Mouse (Mus musculus) heart, embryonic 11.5 days (tissue): ENCODE data around the gene Oscp1. TPM values are rescaled to one million over a fixed set of nuclear protein-coding genes. Genes with fewer than 3 reads are reported as not detected.

Source experiments
- ATAC-seq: fragments of 200-750 bp; cut with Nextera tagmentation; replicated peaks from 2 replicates; pipeline ENCODE4 v1.8.0; 2017; ENCODE audit warnings: moderate library complexity; ENCODE audit not compliant: insufficient number of reproducible peaks, low FRiP score, low TSS enrichment
- H3K27ac ChIP-seq: fragments of 300-500 bp; sonication (generic); 2 replicates; pipeline ENCODE4 v1.5.1; 2014; ENCODE audit warnings: mild to moderate bottlenecking, low read depth, low read length
- H3K27me3 ChIP-seq: fragments of 300-500 bp; sonication (generic); 2 replicates; pipeline ENCODE4 v1.6.1; 2014; ENCODE audit warnings: mild to moderate bottlenecking, low read length, mixed read lengths; ENCODE audit not compliant: control insufficient read depth, insufficient read depth
- H3K36me3 ChIP-seq: fragments of 300-500 bp; sonication (generic); 2 replicates; pipeline ENCODE4 v1.6.1; 2014; ENCODE audit warnings: mild to moderate bottlenecking, low read length, moderate library complexity, mixed read lengths; ENCODE audit not compliant: control insufficient read depth, insufficient read depth
- H3K4me1 ChIP-seq: fragments of 300-500 bp; sonication (generic); 2 replicates; pipeline ENCODE4 v1.6.1; 2014; ENCODE audit warnings: low read length; ENCODE audit not compliant: control insufficient read depth, insufficient read depth
- H3K4me2 ChIP-seq: fragments of 300-500 bp; sonication (generic); 2 replicates; pipeline ENCODE4 v1.6.1; 2014; ENCODE audit warnings: mild to moderate bottlenecking, moderate library complexity
- H3K4me3 ChIP-seq: fragments of 300-500 bp; sonication (generic); 2 replicates; pipeline ENCODE4 v1.5.1; 2014; ENCODE audit warnings: low read depth, low read length
- H3K9ac ChIP-seq: fragments of 300-500 bp; sonication (generic); 2 replicates; pipeline ENCODE4 v1.6.1; 2014; ENCODE audit warnings: mild to moderate bottlenecking, low read depth, low read length, moderate library complexity
- H3K9me3 ChIP-seq: fragments of 300-500 bp; sonication (generic); replicated peaks from 2 replicates; pipeline ENCODE4 v1.6.1; 2016; ENCODE audit warnings: low read length; ENCODE audit not compliant: control insufficient read depth
- WGBS: fragments of 180-500 bp; shearing (Covaris S2); extraction: QIAGEN DNeasy Blood & Tissue Kit; methylation state at CpG from one replicate; pipeline ENCODE4 v1.1.7; 2014; ENCODE audit not compliant: insufficient replicate concordance; 5-methylcytosine and 5-hydroxymethylcytosine counted together
- polyA plus RNA-seq: library from polyadenylated mRNA; unstranded; fragments of >200 nt; fragmentation: Nextera tagmentation; extraction: Ambion mirVana; gene quantifications from 2 replicates; pipeline ENCODE4 v1.2.1, GENCODE M21; 2014

Oscp1 gene
- polyA plus RNA-seq, 1 experiment from 2014 or later: 5.3 TPM

- 82% methylated on average over 5 of the region's 5 CpGs for WGBS
Measured at GRCm38 (mm10) chr4:126035413-126035812, 23.0 kb upstream of the Oscp1 start.

GRCm38 (mm10) chr4:126046851-126047585 is 11.3 kb upstream of the Oscp1 start, which contains the start of gene Mrps15:
Mrps15 (plus strand) TSS chr4:126046925.
- WGBS: under 1% methylated on average over 56 of the region's 56 CpGs
- Histone ChIP-seq H3K36me3 (peaks cover 7% of the 10 kb centered on the region), H3K4me3 (peak within 1 kb of the TSS; percentile 79), H3K9ac (peak within 1 kb of the TSS; percentile 88), H3K27me3 (no peaks in the 10 kb centered on the region), H3K4me1 (peaks cover 7% of the 10 kb centered on the region), H3K4me2 (peak within 1 kb of the TSS; percentile 97), H3K27ac (peak within 1 kb of the TSS; percentile 67), H3K9me3 (no peaks in the 10 kb centered on the region)
- ATAC-seq: peak; percentile 85

More at GRCm38 (mm10) chr4:126035413-126035812, 23.0 kb upstream of the Oscp1 start:
- no peaks in the 10 kb centered on the region for H3K36me3 ChIP-seq
- no peaks in the 10 kb centered on the region for H3K27me3 ChIP-seq
- no peaks in the 10 kb centered on the region for H3K4me1 ChIP-seq
- no peak overlapping the region for H3K4me2 ChIP-seq
- no peak for ATAC-seq
- no peak overlapping the region for H3K9ac ChIP-seq
- no peak overlapping the region for H3K4me3 ChIP-seq
- H3K27ac ChIP-seq: no peak overlapping the region
- no peaks in the 10 kb centered on the region for H3K9me3 ChIP-seq

- ATAC-seq: no peak
- Histone ChIP-seq H3K36me3 (peaks cover 14% of the 10 kb centered on the region), H3K27me3 (no peaks in the 10 kb centered on the region), H3K9ac (no peak overlapping the region), H3K4me3 (no peak overlapping the region), H3K4me2 (no peak overlapping the region), H3K9me3 (no peaks in the 10 kb centered on the region), H3K4me1 (peaks cover 7% of the 10 kb centered on the region), H3K27ac (no peak overlapping the region)
- 78% methylated on average over 7 of the region's 7 CpGs for WGBS
Measured at GRCm38 (mm10) chr4:126051617-126052016, 6.7 kb upstream of the Oscp1 start.

GRCm38 (mm10) chr4:126057207-126058133 is 895 bp upstream of the Oscp1 start:
- ATAC-seq: no peak
- peak overlapping the region; percentile 64 for H3K27ac ChIP-seq
- H3K9me3 ChIP-seq: no peaks in the 10 kb centered on the region
- peaks cover 6% of the 10 kb centered on the region for H3K4me1 ChIP-seq
- H3K9ac ChIP-seq: peak overlapping the region; percentile 75
- 12% methylated on average over 19 of the region's 19 CpGs for WGBS
- H3K4me2 ChIP-seq: peak overlapping the region; percentile 76
- peaks cover 7% of the 10 kb centered on the region for H3K36me3 ChIP-seq
- H3K27me3 ChIP-seq: no peaks in the 10 kb centered on the region
- peak overlapping the region; percentile 73 for H3K4me3 ChIP-seq

GRCm38 (mm10) chr4:126058997-126059362 is 615 bp downstream of the Oscp1 start:
- ATAC-seq: no peak
- Histone ChIP-seq H3K4me1 (peaks cover 6% of the 10 kb centered on the region), H3K36me3 (peaks cover 7% of the 10 kb centered on the region), H3K4me3 (peak overlapping the region; percentile 73), H3K27me3 (no peaks in the 10 kb centered on the region), H3K9me3 (no peaks in the 10 kb centered on the region), H3K27ac (no peak overlapping the region), H3K4me2 (peak overlapping the region; percentile 76), H3K9ac (peak overlapping the region; percentile 68)
- 37% methylated on average over 9 of the region's 9 CpGs for WGBS

- Histone ChIP-seq H3K27ac (no peak overlapping the region), H3K4me3 (no peak overlapping the region), H3K9me3 (no peaks in the 10 kb centered on the region), H3K27me3 (no peaks in the 10 kb centered on the region), H3K36me3 (no peaks in the 10 kb centered on the region), H3K9ac (no peak overlapping the region), H3K4me1 (no peaks in the 10 kb centered on the region; the same call in 1 of the 2 replicates), H3K4me2 (no peak overlapping the region)
- WGBS: 30% methylated on average over 1 of the region's 1 CpGs
- ATAC-seq: no peak
Measured at GRCm38 (mm10) chr4:126062856-126063255, 4.5 kb downstream of the Oscp1 start.

GRCm38 (mm10) chr4:126065241-126065640 is 6.9 kb downstream of the Oscp1 start:
- Histone ChIP-seq H3K36me3 (no peaks in the 10 kb centered on the region), H3K27ac (no peak overlapping the region), H3K4me1 (no peaks in the 10 kb centered on the region), H3K27me3 (no peaks in the 10 kb centered on the region), H3K4me3 (no peak overlapping the region), H3K9ac (no peak overlapping the region), H3K4me2 (no peak overlapping the region), H3K9me3 (no peaks in the 10 kb centered on the region)
- WGBS: 82% methylated on average over 7 of the region's 7 CpGs
- ATAC-seq: no peak

GRCm38 (mm10) chr4:126067401-126068077 is 9.2 kb downstream of the Oscp1 start:
- no peaks in the 10 kb centered on the region for H3K27me3 ChIP-seq
- 70% methylated on average over 15 of the region's 15 CpGs for WGBS

More at GRCm38 (mm10) chr4:126067401-126068077, 9.2 kb downstream of the Oscp1 start:
- H3K27ac ChIP-seq: no peak overlapping the region
- H3K4me3 ChIP-seq: no peak overlapping the region
- H3K4me2 ChIP-seq: no peak overlapping the region
- H3K4me1 ChIP-seq: no peaks in the 10 kb centered on the region
- no peak for ATAC-seq
- no peaks in the 10 kb centered on the region for H3K9me3 ChIP-seq
- no peak overlapping the region for H3K9ac ChIP-seq
- H3K36me3 ChIP-seq: no peaks in the 10 kb centered on the region
